Mouse (Mus musculus) embryonic facial prominence, embryonic 11.5 days (tissue): ENCODE results near the gene Snx18. TPM values are rescaled to one million over a fixed set of nuclear protein-coding genes. Genes with fewer than 3 reads are reported as not detected.

ENCODE experiments used
- ATAC-seq: fragments of 200-750 bp; cut with Nextera tagmentation; replicated peaks from 2 replicates; pipeline ENCODE4 v1.8.0; 2017; ENCODE audit warnings: low read depth; ENCODE audit not compliant: insufficient number of reproducible peaks, low FRiP score, low TSS enrichment
- DNase-seq: peaks from one replicate; pipeline ENCODE4 v3.0.0-alpha.2; 2015; ENCODE audit warnings: low spot score
- H3K27ac ChIP-seq: fragments of 300-500 bp; sonication (generic); replicated peaks from 2 replicates; pipeline ENCODE4 v1.5.1; 2014; ENCODE audit warnings: mild to moderate bottlenecking, low read depth, low read length, control low read depth
- H3K27me3 ChIP-seq: fragments of 300-500 bp; sonication (generic); 2 replicates; pipeline ENCODE4 v1.6.1; 2014; ENCODE audit warnings: mild to moderate bottlenecking, low read length, moderate library complexity, mixed read lengths; ENCODE audit not compliant: control insufficient read depth, insufficient read depth
- H3K36me3 ChIP-seq: fragments of 300-500 bp; sonication (generic); replicated peaks from 2 replicates; pipeline ENCODE4 v1.6.1; 2014; ENCODE audit warnings: low read depth, mild to moderate bottlenecking, low read length, moderate library complexity, mixed read lengths; ENCODE audit not compliant: control insufficient read depth, insufficient read depth
- H3K4me1 ChIP-seq: fragments of 300-500 bp; sonication (generic); 2 replicates; pipeline ENCODE4 v1.6.1; 2014; ENCODE audit warnings: low read length, mixed read lengths; ENCODE audit not compliant: control insufficient read depth, insufficient read depth
- H3K4me2 ChIP-seq: fragments of 300-500 bp; sonication (generic); 2 replicates; pipeline ENCODE4 v1.6.1; 2014; ENCODE audit warnings: low read depth, mild to moderate bottlenecking, control low read depth, low read length, moderate library complexity
- H3K4me3 ChIP-seq: fragments of 300-500 bp; sonication (generic); 2 replicates; pipeline ENCODE4 v1.5.1; 2014; ENCODE audit warnings: low read depth, low read length, control low read depth
- H3K9ac ChIP-seq: fragments of 300-500 bp; sonication (generic); replicated peaks from 2 replicates; pipeline ENCODE4 v1.6.1; 2014; ENCODE audit warnings: mild to moderate bottlenecking, control low read depth, low read length
- H3K9me3 ChIP-seq: fragments of 300-500 bp; sonication (generic); replicated peaks from 2 replicates; pipeline ENCODE4 v1.6.1; 2016; ENCODE audit warnings: mild to moderate bottlenecking, low read length, inconsistent platforms, mixed read lengths; ENCODE audit not compliant: control insufficient read depth
- WGBS: fragments of 180-500 bp; shearing (Covaris S2); extraction: QIAGEN DNeasy Blood & Tissue Kit; methylation state at CpG from one replicate; pipeline ENCODE4 v1.1.7; 2014; 5-methylcytosine and 5-hydroxymethylcytosine counted together
- polyA plus RNA-seq: library from polyadenylated mRNA; unstranded; fragments of >200 nt; fragmentation: Nextera tagmentation; extraction: Ambion mirVana; gene quantifications from 2 replicates; pipeline ENCODE4 v1.2.1, GENCODE M21; 2014

Snx18 gene
- polyA plus RNA-seq, 1 experiment from 2014 or later = 34.7 TPM

GRCm38 (mm10) chr13:113622122-113622864, 3.9 kb upstream of the Snx18 start:
- Histone ChIP-seq H3K4me2 (no peak overlapping the region), H3K4me1 (peaks cover 2% of the 10 kb centered on the region), H3K27me3 (no peaks in the 10 kb centered on the region), H3K27ac (peak overlapping the region; percentile 53; the same call in 1 of the 2 replicates), H3K36me3 (no peaks in the 10 kb centered on the region), H3K9ac (no peak overlapping the region), H3K4me3 (no peak overlapping the region), H3K9me3 (no peaks in the 10 kb centered on the region)
- DNase-seq (peak; percentile 87), ATAC-seq (peak; percentile 56)
- 24% methylated on average over 11 of the region's 11 CpGs for WGBS

- Histone ChIP-seq H3K9ac (no peak overlapping the region), H3K27me3 (no peaks in the 10 kb centered on the region), H3K9me3 (no peaks in the 10 kb centered on the region), H3K4me2 (0 out of 2 replicates have a peak overlapping the region, but pooled peaks have one; percentile 7), H3K27ac (no peak overlapping the region), H3K4me3 (no peak overlapping the region), H3K36me3 (no peaks in the 10 kb centered on the region), H3K4me1 (peaks cover 9% of the 10 kb centered on the region)
- DNase-seq (no peak), ATAC-seq (no peak)
- 71% methylated on average over 9 of the region's 9 CpGs for WGBS
Measured at GRCm38 (mm10) chr13:113619003-113619402, 639 bp upstream of the Snx18 start.

- H3K4me3 ChIP-seq = peak overlapping the region; percentile 82
- H3K4me2 ChIP-seq = peak overlapping the region; percentile 97
- H3K9me3 ChIP-seq = no peaks in the 10 kb centered on the region
- peak overlapping the region; percentile 78; the same call in 1 of the 2 replicates for H3K27ac ChIP-seq
- WGBS = 10% methylated on average over 49 of the region's 49 CpGs
- peak; percentile 33 for DNase-seq
- H3K9ac ChIP-seq = peak overlapping the region; percentile 72
- no peaks in the 10 kb centered on the region for H3K27me3 ChIP-seq
- H3K36me3 ChIP-seq = no peaks in the 10 kb centered on the region
- ATAC-seq = no peak
- H3K4me1 ChIP-seq = peaks cover 9% of the 10 kb centered on the region
Measured at GRCm38 (mm10) chr13:113617338-113617890, 950 bp downstream of the Snx18 start.

- Histone ChIP-seq H3K4me1 (peaks cover 9% of the 10 kb centered on the region), H3K9ac (peak overlapping the region; percentile 72), H3K36me3 (no peaks in the 10 kb centered on the region), H3K27me3 (no peaks in the 10 kb centered on the region), H3K4me2 (peak overlapping the region; percentile 97), H3K4me3 (peak overlapping the region; percentile 82), H3K9me3 (no peaks in the 10 kb centered on the region), H3K27ac (no peak overlapping the region)
- 56% methylated on average over 24 of the region's 24 CpGs for WGBS
- no peak for DNase-seq
- ATAC-seq = no peak
Measured at GRCm38 (mm10) chr13:113616751-113617337, 1.5 kb downstream of the Snx18 start.

GRCm38 (mm10) chr13:113615971-113616671, 2.2 kb downstream of the Snx18 start:
- ATAC-seq (no peak), DNase-seq (peak; percentile 27)
- Histone ChIP-seq H3K4me3 (peak overlapping the region; percentile 82), H3K27me3 (no peaks in the 10 kb centered on the region), H3K9me3 (no peaks in the 10 kb centered on the region), H3K27ac (no peak overlapping the region), H3K36me3 (no peaks in the 10 kb centered on the region), H3K4me2 (peak overlapping the region; percentile 97), H3K9ac (peak overlapping the region; percentile 72), H3K4me1 (peaks cover 9% of the 10 kb centered on the region)
- 11% methylated on average over 8 of the region's 8 CpGs for WGBS

GRCm38 (mm10) chr13:113615546-113615941, 2.8 kb downstream of the Snx18 start:
- H3K4me2 ChIP-seq = peak overlapping the region; percentile 97
- no peak overlapping the region; the same call in 1 of the 2 replicates for H3K27ac ChIP-seq
- H3K36me3 ChIP-seq = no peaks in the 10 kb centered on the region
- no peaks in the 10 kb centered on the region for H3K27me3 ChIP-seq
- ATAC-seq (no peak), DNase-seq (peak; percentile 32)
- 1% methylated on average over 10 of the region's 10 CpGs for WGBS
- peaks cover 9% of the 10 kb centered on the region for H3K4me1 ChIP-seq
- H3K9me3 ChIP-seq = no peaks in the 10 kb centered on the region
- peak overlapping the region; percentile 72 for H3K9ac ChIP-seq
- peak overlapping the region; percentile 82 for H3K4me3 ChIP-seq

- peak overlapping the region; percentile 97 for H3K4me2 ChIP-seq
- peak overlapping the region; percentile 72 for H3K9ac ChIP-seq
- peaks cover 9% of the 10 kb centered on the region for H3K4me1 ChIP-seq
- WGBS = 19% methylated on average over 24 of the region's 24 CpGs
- no peaks in the 10 kb centered on the region for H3K9me3 ChIP-seq
- DNase-seq = peak; percentile 84
- H3K27me3 ChIP-seq = no peaks in the 10 kb centered on the region
- H3K36me3 ChIP-seq = no peaks in the 10 kb centered on the region
- no peak overlapping the region; the same call in 1 of the 2 replicates for H3K27ac ChIP-seq
- H3K4me3 ChIP-seq = peak overlapping the region; percentile 82
- no peak for ATAC-seq
Measured at GRCm38 (mm10) chr13:113614635-113615545, 3.5 kb downstream of the Snx18 start.
